Mouse (Mus musculus) embryo, embryonic 11 days (tissue): ENCODE measurements around the gene Slc5a10.

Experiments used
- DNase-seq: peaks from one replicate; pipeline ENCODE4 v3.0.0-alpha.2; 2015

Gene Slc5a10

GRCm38 (mm10) chr11:61667248-61667647 is 53.4 kb downstream of the Slc5a10 start:
- no peak for DNase-seq

- peak; percentile 78 for DNase-seq
Measured at GRCm38 (mm10) chr11:61665991-61666799, 54.4 kb downstream of the Slc5a10 start.

- no peak for DNase-seq
Measured at GRCm38 (mm10) chr11:61665401-61665800, 55.2 kb downstream of the Slc5a10 start.

GRCm38 (mm10) chr11:61662189-61662588 is 58.4 kb downstream of the Slc5a10 start:
- no peak for DNase-seq

GRCm38 (mm10) chr11:61660806-61661392 is 59.7 kb downstream of the Slc5a10 start:
- no peak for DNase-seq

GRCm38 (mm10) chr11:61660001-61660400 is 60.6 kb downstream of the Slc5a10 start:
- DNase-seq, result no peak

- DNase-seq, result no peak
Measured at GRCm38 (mm10) chr11:61659011-61659858, 61.4 kb downstream of the Slc5a10 start.

- DNase-seq, result no peak
Measured at GRCm38 (mm10) chr11:61658360-61658922, 62.2 kb downstream of the Slc5a10 start.

- DNase-seq, result no peak
Measured at GRCm38 (mm10) chr11:61657432-61657831, 63.2 kb downstream of the Slc5a10 start.

GRCm38 (mm10) chr11:61656148-61656850 is 64.3 kb downstream of the Slc5a10 start:
- DNase-seq, result no peak

GRCm38 (mm10) chr11:61655649-61656048 is 65.0 kb downstream of the Slc5a10 start:
- no peak for DNase-seq

GRCm38 (mm10) chr11:61654786-61655311 is 65.8 kb downstream of the Slc5a10 start:
- no peak for DNase-seq

GRCm38 (mm10) chr11:61653568-61653967 is 67.1 kb downstream of the Slc5a10 start:
- no peak for DNase-seq

- no peak for DNase-seq
Measured at GRCm38 (mm10) chr11:61652686-61653447, 67.8 kb downstream of the Slc5a10 start, which contains the start of gene Grap. Gene Grap, plus strand, starts transcription at chr11:61653265.

- no peak for DNase-seq
Measured at GRCm38 (mm10) chr11:61652216-61652615, 68.4 kb downstream of the Slc5a10 start.

- DNase-seq, result no peak
Measured at GRCm38 (mm10) chr11:61650470-61651265, 70.0 kb downstream of the Slc5a10 start.

- DNase-seq, result no peak
Measured at GRCm38 (mm10) chr11:61649626-61650025, 71.0 kb downstream of the Slc5a10 start.

- no peak for DNase-seq
Measured at GRCm38 (mm10) chr11:61649163-61649580, 71.5 kb downstream of the Slc5a10 start.

- DNase-seq, result no peak
Measured at GRCm38 (mm10) chr11:61648749-61649115, 71.9 kb downstream of the Slc5a10 start.

- no peak for DNase-seq
Measured at GRCm38 (mm10) chr11:61647956-61648748, 72.5 kb downstream of the Slc5a10 start.
